Mouse (Mus musculus): ENCODE measurements around the gene Mgst2.

The Mgst2 gene

GRCm38 (mm10) chr3:51728456-51728855 is 68.3 kb downstream of the Mgst2 start:
- in situ Hi-C loops (cut with MboI; ENCODE audit: unreplicated experiment in 2 of 2): no loop called here

- in situ Hi-C loops (cut with MboI; ENCODE audit: unreplicated experiment in 2 of 2): no loop called here
Measured at GRCm38 (mm10) chr3:51729109-51729918, 69.2 kb downstream of the Mgst2 start.

- in situ Hi-C loops (cut with MboI; ENCODE audit: unreplicated experiment in 2 of 2): no loop called here
Measured at GRCm38 (mm10) chr3:51730662-51731061, 70.5 kb downstream of the Mgst2 start.

- in situ Hi-C loops (cut with MboI; ENCODE audit: unreplicated experiment in 2 of 2): no loop called here
Measured at GRCm38 (mm10) chr3:51731949-51732636, 71.9 kb downstream of the Mgst2 start.
